Mouse (Mus musculus) liver, embryonic 14.5 days (tissue): ENCODE measurements at regions not wholly inside any gene's neighbourhood (a gene's known extent, or its start where the extent isn't known, plus 50 kb on each side); places are given as distances from the start of the nearest gene placed in this dataset.

Experiments
- CTCF ChIP-seq: IDR thresholded peaks from 2 replicates; pipeline ENCODE4 v1.5.1; 2016; ENCODE audit warnings: antibody characterized with exemption, low read depth, control low read depth
- EP300 ChIP-seq: IDR thresholded peaks from 2 replicates; pipeline ENCODE4 v1.6.1; 2016; ENCODE audit warnings: antibody characterized with exemption, low read depth

DNA sequence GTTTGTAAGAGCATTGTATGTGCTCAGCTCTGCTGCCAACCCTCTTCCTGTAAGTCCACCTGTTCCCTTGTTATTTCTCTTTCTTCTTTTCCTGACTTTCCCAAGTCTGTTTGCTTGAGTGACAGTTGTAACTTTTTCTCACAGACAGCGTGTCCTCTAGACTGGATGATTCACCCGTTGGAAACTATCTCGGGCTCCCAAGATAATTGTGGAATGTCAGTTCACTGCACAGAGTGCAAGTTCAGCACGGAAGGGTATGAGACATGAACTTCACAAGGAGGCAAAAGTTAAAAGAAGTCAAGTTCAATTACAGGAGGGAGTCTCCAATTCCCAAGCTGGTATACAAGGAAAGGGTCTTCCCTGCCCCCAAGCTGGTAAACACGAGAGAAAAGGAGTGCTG is 112.5 kb upstream of the Gm5148 start:
- TF ChIP-seq CTCF (no peak), EP300 (no peak)
